7 mouse cellular contexts compared by ENCODE assay signal in genomic region chr10:59114535-59115291, GRCm38 (mm10).
DNase-seq lines count a peak whose midpoint lies in the region; ATAC-seq and TF ChIP-seq lines count a peak whose summit lies in the region.

No protein-coding gene starts in this region.

- H3K4me2 ChIP-seq in midbrain, embryonic 13.5 days (replicated peaks): no peak overlapping the region
- H3K4me2 ChIP-seq in intestine, postnatal 0 days (replicated peaks; ENCODE audit: low read depth): no peak overlapping the region

- ATAC-seq in midbrain, embryonic 13.5 days: no peak
- ATAC-seq in intestine, postnatal 0 days: no peak

- intact Hi-C loops in heart, postnatal 36 days (cut with DNase I): no loop called here
- intact Hi-C loops in left cerebral cortex, postnatal 10 days (cut with DNase I): loop anchor here (10.0 kb wide), 1 partner anchor 170 kb away; no protein-coding TSS in a partner anchor

- 63% methylated on average over 15 of the region's 15 CpGs for WGBS in midbrain, embryonic 13.5 days
- WGBS in intestine, postnatal 0 days: 56% methylated on average over 15 of the region's 15 CpGs

- no peaks in the 10 kb centered on the region for H3K27me3 ChIP-seq in midbrain, embryonic 13.5 days
- no peaks in the 10 kb centered on the region for H3K27me3 ChIP-seq in intestine, postnatal 0 days (replicated peaks; ENCODE audit: control insufficient read depth, insufficient read depth, low read length)

- no peak overlapping the region for H3K4me3 ChIP-seq in embryonic fibroblast, embryonic 13.5 days (ENCODE audit: insufficient read depth, low read length)
- H3K4me3 ChIP-seq in midbrain, embryonic 13.5 days (replicated peaks): no peak overlapping the region
- H3K4me3 ChIP-seq in intestine, postnatal 0 days (ENCODE audit: low read depth, low read length): no peak overlapping the region

- no peak for TF ChIP-seq POLR2A in embryonic fibroblast, embryonic 13.5 days (IDR thresholded peaks at IDR 0.05; ENCODE audit: low read depth, low read length)

- no peak for TF ChIP-seq CTCF in embryonic fibroblast, embryonic 13.5 days (IDR thresholded peaks at IDR 0.05; ENCODE audit: borderline replicate concordance, insufficient read depth, low read length)
- TF ChIP-seq CTCF in intestine, postnatal 0 days (IDR thresholded peaks at IDR 0.05; ENCODE audit: low read depth): no peak

- no peak overlapping the region for H3K9ac ChIP-seq in midbrain, embryonic 13.5 days (replicated peaks)
- H3K9ac ChIP-seq in intestine, postnatal 0 days (ENCODE audit: low read depth, low read length): no peak overlapping the region

- H3K9me3 ChIP-seq in midbrain, embryonic 13.5 days: no peaks in the 10 kb centered on the region
- no peaks in the 10 kb centered on the region for H3K9me3 ChIP-seq in intestine, postnatal 0 days (ENCODE audit: control insufficient read depth)

- peak; percentile 47 for DNase-seq in adrenal gland, postnatal 14 days
- peak; percentile 53 to 55 for DNase-seq in heart, postnatal 36 days
- peak; percentile 68 to 78 for DNase-seq in left cerebral cortex, postnatal 10 days (ENCODE audit: extremely low spot score in 1 of 2, low spot score in 2 of 2)
- DNase-seq in right cerebral cortex, postnatal 4 days: peak; percentile 56

- peak overlapping the region; percentile 58 for H3K27ac ChIP-seq in embryonic fibroblast, embryonic 13.5 days (ENCODE audit: insufficient read depth, low read length)
- H3K27ac ChIP-seq in midbrain, embryonic 13.5 days: no peak overlapping the region
- no peak overlapping the region for H3K27ac ChIP-seq in intestine, postnatal 0 days (ENCODE audit: low read depth, low read length)

- H3K4me1 ChIP-seq in embryonic fibroblast, embryonic 13.5 days (ENCODE audit: control insufficient read depth, insufficient read depth, low read length): peaks cover 7% of the 10 kb centered on the region
- H3K4me1 ChIP-seq in midbrain, embryonic 13.5 days (replicated peaks): no peaks in the 10 kb centered on the region
- no peaks in the 10 kb centered on the region for H3K4me1 ChIP-seq in intestine, postnatal 0 days (replicated peaks; ENCODE audit: control insufficient read depth, insufficient read depth, low read length)

- H3K36me3 ChIP-seq in midbrain, embryonic 13.5 days: no peaks in the 10 kb centered on the region
- no peaks in the 10 kb centered on the region for H3K36me3 ChIP-seq in intestine, postnatal 0 days (ENCODE audit: control insufficient read depth, insufficient read depth)
